Mouse (Mus musculus) heart, embryonic 16.5 days (tissue): ENCODE data around the gene Bco2. TPM values are rescaled to one million over a fixed set of nuclear protein-coding genes. Genes with fewer than 3 reads are reported as not detected.

ENCODE experiments used
- ATAC-seq: fragments of 200-750 bp; cut with Nextera tagmentation; replicated peaks from 2 replicates; pipeline ENCODE4 v1.8.0; 2017; ENCODE audit warnings: moderate number of reproducible peaks; ENCODE audit not compliant: insufficient read depth, low FRiP score; ENCODE audit errors: extremely low read depth
- H3K27ac ChIP-seq: fragments of 300-500 bp; sonication (generic); 2 replicates; pipeline ENCODE4 v1.5.1; 2014; ENCODE audit warnings: mild to moderate bottlenecking, low read length, control low read depth, moderate library complexity
- H3K27me3 ChIP-seq: fragments of 300-500 bp; sonication (generic); 2 replicates; pipeline ENCODE4 v1.6.1; 2014; ENCODE audit warnings: low read length, mixed read lengths; ENCODE audit not compliant: control insufficient read depth, insufficient read depth
- H3K36me3 ChIP-seq: fragments of 300-500 bp; sonication (generic); 2 replicates; pipeline ENCODE4 v1.6.1; 2014; ENCODE audit not compliant: control insufficient read depth, insufficient read depth
- H3K4me1 ChIP-seq: fragments of 300-500 bp; sonication (generic); 2 replicates; pipeline ENCODE4 v1.6.1; 2014; ENCODE audit warnings: low read length, mixed read lengths; ENCODE audit not compliant: control insufficient read depth, insufficient read depth
- H3K4me2 ChIP-seq: fragments of 300-500 bp; sonication (generic); 2 replicates; pipeline ENCODE4 v1.6.1; 2014; ENCODE audit warnings: low read depth, mild to moderate bottlenecking, control low read depth, low read length
- H3K4me3 ChIP-seq: fragments of 300-500 bp; sonication (generic); 2 replicates; pipeline ENCODE4 v1.5.1; 2014; ENCODE audit warnings: mild to moderate bottlenecking, control low read depth, low read length
- H3K9ac ChIP-seq: fragments of 300-500 bp; sonication (generic); 2 replicates; pipeline ENCODE4 v1.6.1; 2014; ENCODE audit warnings: low read length, control low read depth
- H3K9me3 ChIP-seq: fragments of 300-500 bp; sonication (generic); replicated peaks from 2 replicates; pipeline ENCODE4 v1.6.1; 2016; ENCODE audit warnings: low read length; ENCODE audit not compliant: control insufficient read depth
- WGBS: fragments of 180-500 bp; shearing (Covaris S2); extraction: QIAGEN DNeasy Blood & Tissue Kit; methylation state at CpG from one replicate; pipeline ENCODE4 v1.1.7; 2014; 5-methylcytosine and 5-hydroxymethylcytosine counted together
- polyA plus RNA-seq: library from polyadenylated mRNA; unstranded; fragments of >200 nt; fragmentation: Nextera tagmentation; extraction: Ambion mirVana; gene quantifications from 2 replicates; pipeline ENCODE4 v1.2.1, GENCODE M21; 2015

The Bco2 gene
- polyA plus RNA-seq, 1 experiment from 2014 or later, result 0.21 TPM

DNA sequence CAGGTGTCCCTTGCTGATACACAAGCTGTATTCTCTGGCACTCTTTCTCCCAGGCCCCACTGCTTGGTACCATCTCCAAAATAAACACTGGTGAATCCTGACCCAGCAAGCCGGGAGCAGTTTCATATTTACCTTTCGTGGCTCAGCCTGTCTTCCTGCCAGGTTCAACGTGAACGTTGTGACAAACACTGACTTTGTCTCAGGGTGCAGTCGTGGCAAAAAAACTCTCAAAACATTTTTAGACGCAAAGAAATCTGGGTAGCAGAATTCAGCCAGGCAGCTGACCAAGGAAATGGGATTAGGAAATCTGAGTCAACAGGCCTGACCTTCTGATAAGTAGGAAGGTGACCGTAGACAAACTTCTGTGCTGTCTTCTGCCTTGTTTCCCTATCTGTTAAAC, 47.4 kb downstream of the Bco2 start:
- Histone ChIP-seq H3K9ac (no peak overlapping the region), H3K27ac (no peak overlapping the region), H3K4me3 (no peak overlapping the region), H3K4me1 (no peaks in the 10 kb centered on the region; the same call in 1 of the 2 replicates), H3K4me2 (no peak overlapping the region), H3K36me3 (no peaks in the 10 kb centered on the region), H3K9me3 (no peaks in the 10 kb centered on the region), H3K27me3 (no peaks in the 10 kb centered on the region)
- WGBS, result 41% methylated on average over 7 of the region's 7 CpGs
- ATAC-seq, result 0 out of 2 replicates have a peak, but pooled peaks have one; percentile 23

DNA sequence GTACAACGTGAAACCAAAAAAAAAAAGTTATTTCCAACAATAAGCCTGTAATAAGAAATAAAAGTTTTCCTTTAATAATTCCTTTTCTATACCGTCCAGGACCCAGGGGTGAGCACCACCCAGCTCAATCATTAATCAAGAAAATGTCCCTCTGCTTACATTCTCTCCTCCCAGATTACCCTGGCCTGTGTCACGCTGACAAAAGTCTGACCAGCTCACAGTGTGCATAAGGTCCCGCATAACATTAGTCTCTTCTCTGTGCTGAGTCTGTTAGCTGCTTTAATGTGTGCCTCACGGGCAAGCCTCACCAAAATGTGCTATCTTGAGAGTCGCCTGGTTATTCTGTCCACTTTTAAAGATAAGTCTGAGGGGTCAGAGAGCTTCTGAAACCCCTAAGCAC, 49.6 kb downstream of the Bco2 start:
- no peaks in the 10 kb centered on the region for H3K9me3 ChIP-seq
- no peak overlapping the region for H3K4me3 ChIP-seq
- no peak overlapping the region for H3K4me2 ChIP-seq
- no peaks in the 10 kb centered on the region for H3K27me3 ChIP-seq
- H3K9ac ChIP-seq, result no peak overlapping the region
- H3K4me1 ChIP-seq, result no peaks in the 10 kb centered on the region; the same call in 1 of the 2 replicates
- no peak overlapping the region for H3K27ac ChIP-seq
- 44% methylated on average over 6 of the region's 6 CpGs for WGBS
- no peaks in the 10 kb centered on the region for H3K36me3 ChIP-seq
- no peak for ATAC-seq

DNA sequence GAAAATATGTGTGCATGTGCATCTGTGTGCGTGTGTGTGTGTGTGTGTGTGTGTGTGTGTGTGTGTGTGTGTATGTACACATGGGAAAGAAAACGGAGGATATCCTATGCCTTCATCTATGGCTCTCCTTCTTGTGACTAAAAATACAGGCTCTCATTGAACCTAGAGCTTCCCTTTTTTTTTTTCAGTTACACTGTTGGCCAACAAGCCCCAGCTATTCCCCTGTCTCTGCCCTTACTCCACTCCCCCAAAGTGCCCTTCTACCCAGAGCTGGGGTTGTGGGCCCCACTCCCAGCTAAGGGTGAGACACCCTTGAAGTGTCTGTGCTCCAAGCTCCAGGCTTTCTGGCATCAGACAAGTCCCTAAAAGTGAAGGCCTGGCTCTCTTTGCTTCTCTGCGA, 52.0 kb downstream of the Bco2 start:
- H3K4me2 ChIP-seq, result no peak overlapping the region
- H3K27me3 ChIP-seq, result no peaks in the 10 kb centered on the region
- no peak for ATAC-seq
- no peaks in the 10 kb centered on the region for H3K36me3 ChIP-seq
- no peak overlapping the region for H3K4me3 ChIP-seq
- H3K27ac ChIP-seq, result no peak overlapping the region
- no peak overlapping the region for H3K9ac ChIP-seq
- WGBS, result 86% methylated on average over 3 of the region's 3 CpGs
- H3K9me3 ChIP-seq, result no peaks in the 10 kb centered on the region
- no peaks in the 10 kb centered on the region; the same call in 1 of the 2 replicates for H3K4me1 ChIP-seq

DNA sequence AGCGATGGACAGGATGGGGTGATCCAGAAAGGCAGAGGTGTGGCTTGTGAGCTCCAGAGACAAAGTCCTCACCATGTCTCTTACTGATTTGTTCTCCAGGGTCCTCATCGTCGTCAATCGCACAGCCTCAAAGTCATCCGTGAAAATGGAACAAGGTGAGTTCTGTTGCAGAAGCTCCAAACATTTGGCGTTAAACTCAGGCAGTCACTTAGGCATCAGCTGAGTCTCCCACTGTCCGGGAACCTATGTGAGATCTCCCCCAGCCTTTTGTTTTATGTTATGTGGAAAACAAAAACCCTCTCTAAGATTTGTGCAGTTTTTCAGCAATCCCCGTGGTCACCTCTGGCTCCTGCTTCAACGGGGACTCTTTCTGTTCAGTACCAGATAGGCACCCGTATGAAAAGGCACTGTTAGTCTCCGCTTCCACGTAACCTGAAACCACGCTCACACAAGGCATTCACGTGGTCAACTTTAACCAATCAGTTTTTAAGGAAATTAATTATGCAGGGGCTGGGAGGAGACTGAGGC, 53.9 kb downstream of the Bco2 start:
- Histone ChIP-seq H3K4me1 (peaks cover 7% of the 10 kb centered on the region), H3K9me3 (no peaks in the 10 kb centered on the region), H3K9ac (peak overlapping the region; percentile 63), H3K36me3 (no peaks in the 10 kb centered on the region), H3K4me2 (peak overlapping the region; percentile 74), H3K27ac (peak overlapping the region; percentile 48), H3K4me3 (peak overlapping the region; percentile 53), H3K27me3 (no peaks in the 10 kb centered on the region)
- 17% methylated on average over 14 of the region's 14 CpGs for WGBS
- peak; percentile 83 for ATAC-seq

DNA sequence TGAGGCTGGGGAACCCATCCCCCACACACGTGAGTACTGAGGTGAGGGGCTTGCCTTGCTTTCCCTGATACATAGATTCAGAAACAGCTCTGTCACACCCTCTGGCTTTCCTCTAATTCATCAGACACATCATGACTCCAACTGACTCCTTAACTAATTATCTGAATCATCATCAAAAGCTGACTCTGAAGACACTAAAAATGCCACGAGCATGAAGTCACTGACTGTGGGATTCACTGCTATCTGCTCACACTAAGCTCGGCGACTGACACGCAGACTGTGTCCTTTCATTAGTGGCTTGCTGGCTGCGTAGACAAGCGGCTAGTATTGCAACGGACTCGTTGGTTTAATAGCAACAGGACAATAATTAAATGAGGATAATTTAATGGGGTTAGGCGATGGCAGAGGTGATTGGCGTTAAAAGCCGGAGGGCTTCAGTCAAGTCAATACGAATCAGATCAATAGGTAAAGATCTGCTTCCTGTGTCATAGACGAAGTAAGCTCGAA, 54.5 kb downstream of the Bco2 start:
- no peak overlapping the region for H3K27ac ChIP-seq
- no peaks in the 10 kb centered on the region for H3K36me3 ChIP-seq
- H3K27me3 ChIP-seq, result no peaks in the 10 kb centered on the region
- H3K9me3 ChIP-seq, result no peaks in the 10 kb centered on the region
- peak overlapping the region; percentile 63 for H3K9ac ChIP-seq
- no peak for ATAC-seq
- peaks cover 10% of the 10 kb centered on the region for H3K4me1 ChIP-seq
- peak overlapping the region; percentile 53 for H3K4me3 ChIP-seq
- WGBS, result 63% methylated on average over 15 of the region's 15 CpGs
- H3K4me2 ChIP-seq, result peak overlapping the region; percentile 74

DNA sequence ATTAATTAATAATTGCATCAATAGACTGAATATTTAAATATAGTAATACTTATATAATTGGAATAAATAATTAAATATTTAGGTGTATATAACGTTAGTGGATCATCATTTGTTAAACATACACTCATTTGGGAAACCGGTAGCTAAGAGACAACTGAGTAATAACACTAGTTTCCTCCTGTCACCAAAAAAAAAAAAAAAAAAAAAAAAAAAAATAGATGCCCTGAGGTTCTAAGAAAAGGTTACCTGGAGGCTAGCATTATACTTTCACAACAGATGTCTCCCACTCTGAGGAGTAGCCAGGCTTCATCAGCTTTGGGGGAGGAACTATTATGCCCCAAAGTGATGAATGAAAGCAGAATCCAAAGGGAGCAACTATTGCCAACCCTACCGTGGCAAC, 55.2 kb downstream of the Bco2 start:
- Histone ChIP-seq H3K27me3 (no peaks in the 10 kb centered on the region; the same call in 1 of the 2 replicates), H3K4me3 (no peak overlapping the region), H3K4me2 (no peak overlapping the region), H3K27ac (no peak overlapping the region), H3K36me3 (no peaks in the 10 kb centered on the region), H3K9me3 (no peaks in the 10 kb centered on the region), H3K4me1 (peaks cover 10% of the 10 kb centered on the region), H3K9ac (no peak overlapping the region)
- ATAC-seq, result no peak
- 81% methylated on average over 3 of the region's 3 CpGs for WGBS

DNA sequence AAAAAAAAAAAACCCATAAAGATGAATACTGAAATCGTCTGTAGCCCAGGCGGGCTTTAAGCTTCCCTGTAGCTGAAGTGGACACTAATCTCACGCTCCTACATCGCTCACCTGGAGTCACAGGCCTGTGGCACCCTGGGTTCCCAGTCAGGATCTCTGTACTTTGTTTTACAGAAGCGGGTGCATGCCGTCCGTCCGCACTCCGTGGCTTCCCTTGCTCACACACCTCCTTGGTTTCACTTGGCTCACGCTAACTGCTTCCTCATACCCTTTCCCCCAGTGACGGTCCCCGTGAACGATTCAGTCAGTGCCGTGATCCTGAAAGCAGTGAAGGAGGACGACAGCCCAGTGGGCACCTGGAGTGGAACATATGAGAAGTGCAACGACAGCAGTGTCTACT, 56.2 kb downstream of the Bco2 start:
- Histone ChIP-seq H3K9me3 (no peaks in the 10 kb centered on the region), H3K27me3 (no peaks in the 10 kb centered on the region; the same call in 1 of the 2 replicates), H3K4me2 (no peak overlapping the region), H3K36me3 (no peaks in the 10 kb centered on the region), H3K4me1 (peaks cover 10% of the 10 kb centered on the region), H3K27ac (no peak overlapping the region), H3K4me3 (no peak overlapping the region), H3K9ac (no peak overlapping the region)
- WGBS, result 77% methylated on average over 16 of the region's 16 CpGs
- ATAC-seq, result no peak

DNA sequence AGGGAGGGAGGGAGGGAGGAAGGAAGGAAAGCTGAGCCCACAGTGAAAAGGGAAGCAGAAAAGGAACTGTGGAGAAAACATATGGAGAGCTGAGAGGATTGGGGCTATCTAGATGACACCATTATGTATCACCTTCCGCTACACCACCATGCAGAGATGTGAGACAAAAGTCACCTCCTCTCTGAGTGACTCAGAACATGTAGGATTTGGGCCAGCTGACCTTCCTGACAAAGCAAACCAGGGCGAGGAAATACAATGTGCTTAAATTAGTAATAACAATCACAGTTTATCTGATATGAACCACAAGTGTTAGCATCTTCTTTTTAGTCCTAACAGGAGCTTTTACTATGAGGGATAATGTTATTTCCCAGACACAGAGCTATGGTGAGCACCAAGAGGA, 57.4 kb downstream of the Bco2 start:
- Histone ChIP-seq H3K9ac (no peak overlapping the region), H3K4me2 (no peak overlapping the region), H3K9me3 (no peaks in the 10 kb centered on the region), H3K36me3 (no peaks in the 10 kb centered on the region), H3K4me1 (peaks cover 10% of the 10 kb centered on the region), H3K27ac (no peak overlapping the region), H3K4me3 (no peak overlapping the region), H3K27me3 (no peaks in the 10 kb centered on the region; the same call in 1 of the 2 replicates)
- ATAC-seq, result no peak
- 65% methylated on average over 2 of the region's 2 CpGs for WGBS

DNA sequence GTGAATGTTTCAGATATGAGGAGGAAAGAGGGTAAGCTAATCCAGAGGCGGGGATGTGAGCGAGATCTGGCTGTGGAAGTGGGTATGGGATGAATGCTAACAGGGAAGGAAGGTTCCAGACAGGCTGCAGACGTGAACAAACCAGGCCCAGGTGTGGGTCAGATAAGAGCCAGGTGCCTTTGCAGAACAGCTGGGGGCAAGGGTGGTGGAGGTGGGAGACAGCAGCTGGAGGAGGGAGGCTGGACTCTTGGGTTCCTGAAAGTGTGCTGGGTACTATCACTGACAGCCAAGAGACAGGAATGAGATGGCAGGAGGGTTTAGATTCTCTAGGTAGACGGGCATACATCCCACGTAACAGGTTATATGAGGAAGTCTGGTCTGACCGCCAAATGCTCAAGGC, 57.9 kb downstream of the Bco2 start:
- Histone ChIP-seq H3K27me3 (no peaks in the 10 kb centered on the region; the same call in 1 of the 2 replicates), H3K9ac (no peak overlapping the region), H3K27ac (no peak overlapping the region; the same call in 1 of the 2 replicates), H3K4me2 (no peak overlapping the region), H3K4me3 (no peak overlapping the region), H3K9me3 (no peaks in the 10 kb centered on the region), H3K36me3 (no peaks in the 10 kb centered on the region), H3K4me1 (peaks cover 10% of the 10 kb centered on the region)
- 56% methylated on average over 6 of the region's 6 CpGs for WGBS
- no peak for ATAC-seq
